Mouse (Mus musculus): ENCODE results near the gene Vps54.

GRCm38 (mm10) chr11:21265423-21265822, 26.3 kb downstream of the Vps54 start:
- no peak for TF ChIP-seq CTCF (IDR thresholded peaks at IDR 0.05; ENCODE audit: low read depth, low read length)
- no peak for TF ChIP-seq POLR2A (IDR thresholded peaks at IDR 0.05; ENCODE audit: extremely low read depth, insufficient read depth, low read length)

Measured in liver, adult 2 months (tissue).